Mouse (Mus musculus) thymus, adult 2 months (tissue): ENCODE measurements around the gene Proca1. TPM values are rescaled to one million over a fixed set of nuclear protein-coding genes. Genes with fewer than 3 reads are reported as not detected.
A peak's percentile ranks its signal among the peaks of the same experiment; 100 is the strongest.

Experiments used
- DNase-seq: peaks from one replicate; pipeline ENCODE4 v3.0.0; 2021
- H3K27ac ChIP-seq: fragments of 200-500 bp; 2 replicates; pipeline ENCODE4 v1.5.1; 2012; ENCODE audit warnings: low read length, control low read depth; ENCODE audit not compliant: control insufficient read depth, insufficient read depth
- H3K27me3 ChIP-seq: fragments of 200-500 bp; 2 replicates; pipeline ENCODE4 v1.6.1; 2012; ENCODE audit warnings: mild to moderate bottlenecking, low read length, moderate library complexity, mixed read lengths; ENCODE audit not compliant: control insufficient read depth, insufficient read depth
- H3K36me3 ChIP-seq: fragments of 200-500 bp; 2 replicates; pipeline ENCODE4 v1.6.1; 2012; ENCODE audit warnings: mild to moderate bottlenecking, low read length, moderate library complexity; ENCODE audit not compliant: control insufficient read depth, insufficient read depth
- H3K4me1 ChIP-seq: fragments of 200-500 bp; replicated peaks from 2 replicates; pipeline ENCODE4 v1.6.1; 2012; ENCODE audit warnings: low read length; ENCODE audit not compliant: control insufficient read depth, insufficient read depth
- H3K4me3 ChIP-seq: fragments of 200-500 bp; 2 replicates; pipeline ENCODE4 v1.5.1; 2012; ENCODE audit warnings: mild to moderate bottlenecking, low read length, control low read depth, moderate library complexity; ENCODE audit not compliant: control insufficient read depth, insufficient read depth
- CTCF ChIP-seq: fragments of 200-500 bp; IDR thresholded peaks from 2 replicates; pipeline ENCODE4 v1.5.1; 2012; ENCODE audit warnings: mild to moderate bottlenecking, control low read depth, low read length, moderate library complexity, borderline replicate concordance; ENCODE audit not compliant: control insufficient read depth, poor library complexity, insufficient read depth; ENCODE audit errors: extremely low read depth
- POLR2A ChIP-seq: fragments of 200-500 bp; IDR thresholded peaks from 2 replicates; pipeline ENCODE4 v1.6.1; 2012; ENCODE audit warnings: mild to moderate bottlenecking, low read length, control low read depth, moderate library complexity; ENCODE audit not compliant: control insufficient read depth, poor library complexity, insufficient read depth; ENCODE audit errors: extremely low read depth
- WGBS: fragments of 180-500 bp; shearing (Covaris S2); methylation state at CpG from one replicate; pipeline ENCODE4 v1.1.7; 2018; 5-methylcytosine and 5-hydroxymethylcytosine counted together
- polyA plus RNA-seq: library from polyadenylated mRNA; depleted of rRNA; stranded (reverse); fragments of >200 nt; gene quantifications from 2 replicates; pipeline ENCODE4 v1.2.3, GENCODE M21; 2012

Proca1 gene
- polyA plus RNA-seq, 1 experiment: 0.66 TPM

DNA sequence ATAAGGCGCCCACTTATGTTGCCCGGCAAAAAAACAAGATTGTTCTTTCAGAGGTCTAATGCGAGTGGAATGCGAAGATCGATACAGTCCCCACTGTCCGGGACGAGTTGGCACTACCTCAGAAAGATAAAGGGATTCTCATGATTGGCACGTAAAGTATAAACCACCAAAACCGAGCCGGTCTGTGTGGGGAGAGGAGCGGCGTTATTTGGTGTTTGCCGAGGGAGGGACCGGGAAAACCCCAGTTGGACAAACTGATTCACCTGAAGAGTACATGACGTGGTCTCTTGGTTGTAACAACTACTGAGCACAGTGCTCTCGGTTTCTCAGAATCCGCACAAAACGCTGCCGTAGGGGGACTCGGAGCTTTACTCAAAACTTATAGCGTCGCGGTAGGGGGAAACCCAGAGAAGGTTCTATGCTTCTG lies 16.3 kb upstream of the Proca1 start:
- Histone ChIP-seq H3K4me1 (peaks cover 15% of the 10 kb centered on the region), H3K27me3 (no peaks in the 10 kb centered on the region), H3K36me3 (peaks cover 17% of the 10 kb centered on the region), H3K27ac (peak overlapping the region; percentile 55; the same call in 1 of the 2 replicates), H3K4me3 (peak overlapping the region; percentile 66)
- DNase-seq: no peak
- under 1% methylated on average over 23 of the region's 23 CpGs for WGBS
- no peak for TF ChIP-seq POLR2A
- TF ChIP-seq CTCF: no peak

DNA sequence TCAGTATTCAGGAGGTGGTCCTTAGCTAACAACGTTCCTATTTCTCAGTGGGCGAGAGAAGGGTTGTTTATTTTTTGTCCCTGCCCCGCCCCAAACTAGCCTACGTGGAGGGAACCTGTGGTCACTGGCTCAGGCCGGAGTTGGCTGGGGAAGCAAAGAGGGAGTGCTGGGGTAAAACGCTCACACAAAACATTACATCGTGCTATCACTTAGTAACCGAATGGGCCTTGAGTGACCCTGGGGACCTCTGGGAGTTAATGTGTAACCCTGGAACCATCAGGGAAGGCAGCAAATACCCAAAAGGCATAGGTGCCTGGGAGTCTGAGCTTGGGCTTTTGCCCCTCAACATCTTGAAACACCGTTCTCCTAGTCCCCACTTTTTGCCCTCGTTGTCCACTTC lies 15.8 kb upstream of the Proca1 start:
- 1% methylated on average over 10 of the region's 10 CpGs for WGBS
- TF ChIP-seq POLR2A: no peak
- Histone ChIP-seq H3K4me3 (peak overlapping the region; percentile 62), H3K27ac (no peak overlapping the region), H3K36me3 (peaks cover 17% of the 10 kb centered on the region), H3K27me3 (no peaks in the 10 kb centered on the region), H3K4me1 (peaks cover 15% of the 10 kb centered on the region)
- no peak for DNase-seq

DNA sequence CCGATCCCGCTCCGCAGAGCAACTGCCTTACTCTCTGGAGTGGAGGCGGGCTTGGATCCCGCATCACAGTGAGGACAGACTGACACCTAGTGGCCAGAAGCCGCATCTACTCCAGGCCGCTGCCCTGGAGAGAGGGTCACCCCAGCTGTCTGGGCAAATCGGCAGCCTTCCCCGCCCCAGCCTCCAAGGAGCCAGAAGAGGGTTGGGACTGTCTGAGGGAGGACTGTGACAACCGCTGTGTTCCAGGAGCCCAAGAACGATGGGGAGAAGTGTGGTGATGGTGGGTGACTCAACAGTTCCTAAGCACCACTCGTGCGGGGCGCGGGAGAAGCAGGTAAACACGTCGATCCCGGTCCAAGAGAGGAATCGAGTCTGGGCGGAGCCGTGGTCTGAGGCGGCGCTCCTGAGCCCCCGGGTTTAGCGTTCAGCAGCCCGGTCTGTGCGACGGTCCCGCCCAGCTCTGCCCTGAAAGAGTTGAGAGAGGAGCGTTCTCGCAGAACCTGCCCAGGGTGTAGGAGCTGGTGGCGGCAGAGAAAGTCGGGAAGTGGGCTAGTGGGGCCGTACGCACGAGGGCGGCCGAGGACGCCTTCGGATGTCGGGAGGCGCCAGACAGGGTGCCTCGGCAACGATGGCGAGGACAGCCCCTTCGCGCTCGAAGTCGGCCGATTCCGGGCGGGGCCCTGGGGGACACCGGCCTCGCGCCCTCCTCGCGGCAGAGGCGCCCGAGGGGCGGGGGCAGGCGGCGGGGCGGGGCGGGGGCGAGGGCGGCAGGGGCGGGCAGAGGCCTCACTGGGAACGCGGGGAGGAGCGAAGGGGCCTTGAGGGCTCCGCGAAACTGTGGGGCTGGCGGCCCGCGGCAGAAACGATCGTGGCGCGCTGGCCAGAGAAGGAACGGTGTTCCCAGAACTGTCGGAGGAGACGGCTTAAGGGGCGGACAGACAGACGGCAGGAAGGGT lies 15.0 kb upstream of the Proca1 start:
- peak overlapping the region; percentile 48 for H3K27ac ChIP-seq
- H3K4me1 ChIP-seq: peaks cover 15% of the 10 kb centered on the region
- DNase-seq: peak; percentile 94
- H3K4me3 ChIP-seq: peak overlapping the region; percentile 62
- 1% methylated on average over 75 of the region's 84 CpGs for WGBS
- no peaks in the 10 kb centered on the region for H3K27me3 ChIP-seq
- peaks cover 17% of the 10 kb centered on the region for H3K36me3 ChIP-seq
- TF ChIP-seq CTCF: peak; percentile 93
- TF ChIP-seq POLR2A: no peak

DNA sequence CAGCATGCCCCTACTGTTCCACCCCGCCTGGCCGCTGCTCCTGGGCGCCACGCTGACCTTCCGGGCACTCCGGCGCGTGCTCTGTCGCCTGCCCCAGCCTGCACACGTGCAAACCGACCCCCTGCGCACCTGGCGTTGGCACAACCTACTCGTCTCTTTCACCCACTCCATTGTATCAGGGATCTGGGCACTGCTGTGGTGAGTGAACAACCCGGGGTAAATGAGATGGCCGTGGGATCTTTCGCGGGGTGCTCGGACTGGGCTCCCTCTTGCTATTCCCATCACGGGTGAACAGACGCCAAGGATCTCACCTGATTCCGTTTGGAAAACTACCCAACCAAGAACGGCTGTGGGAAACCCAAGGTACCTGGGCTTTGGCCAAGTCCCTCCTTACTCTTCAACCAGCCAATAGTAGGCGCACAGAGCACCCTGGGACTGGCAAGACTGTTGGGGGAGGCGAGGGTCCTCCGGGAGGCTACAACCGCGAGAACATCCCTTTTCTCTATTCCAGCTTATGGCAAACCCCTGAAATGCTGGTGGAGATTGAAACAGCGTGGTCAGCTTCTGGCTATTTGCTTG lies 14.2 kb upstream of the Proca1 start:
- H3K27me3 ChIP-seq: no peaks in the 10 kb centered on the region
- 2% methylated on average over 29 of the region's 29 CpGs for WGBS
- peak overlapping the region; percentile 62 for H3K4me3 ChIP-seq
- peaks cover 17% of the 10 kb centered on the region for H3K36me3 ChIP-seq
- peak; percentile 42 for DNase-seq
- TF ChIP-seq CTCF (no peak), POLR2A (no peak)
- H3K4me1 ChIP-seq: peaks cover 15% of the 10 kb centered on the region
- peak overlapping the region; percentile 26 for H3K27ac ChIP-seq

DNA sequence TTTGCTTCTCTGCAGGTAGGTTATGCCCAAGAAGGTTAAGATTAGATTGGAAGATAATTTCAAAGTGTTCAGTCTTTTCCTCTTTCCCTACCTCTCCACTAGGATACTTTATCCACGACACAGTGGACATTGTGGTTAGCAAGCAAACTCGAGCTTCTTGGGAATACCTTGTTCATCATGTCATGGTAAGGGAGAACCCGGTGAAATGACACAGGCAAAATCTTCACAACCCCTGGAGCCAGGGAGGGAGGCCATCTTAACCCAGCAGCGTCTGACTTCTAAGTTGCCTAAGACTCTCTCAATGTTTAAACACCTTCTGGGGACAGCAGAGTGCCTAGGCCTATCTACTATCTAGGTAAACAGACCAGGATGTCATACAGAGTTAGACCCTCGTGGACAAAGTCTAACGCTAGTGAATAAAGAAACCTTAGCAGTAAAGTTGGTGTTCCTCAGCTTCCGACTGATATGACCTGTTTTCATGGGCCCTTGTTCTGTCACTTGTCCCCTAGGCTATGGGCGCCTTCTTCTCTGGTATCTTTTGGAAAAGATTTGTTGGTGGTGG lies 13.7 kb upstream of the Proca1 start:
- WGBS: 58% methylated on average over 8 of the region's 8 CpGs
- no peaks in the 10 kb centered on the region for H3K27me3 ChIP-seq
- H3K36me3 ChIP-seq: peaks cover 17% of the 10 kb centered on the region
- no peak for DNase-seq
- no peak overlapping the region for H3K4me3 ChIP-seq
- peaks cover 15% of the 10 kb centered on the region for H3K4me1 ChIP-seq
- no peak for TF ChIP-seq POLR2A
- no peak for TF ChIP-seq CTCF
- H3K27ac ChIP-seq: no peak overlapping the region

DNA sequence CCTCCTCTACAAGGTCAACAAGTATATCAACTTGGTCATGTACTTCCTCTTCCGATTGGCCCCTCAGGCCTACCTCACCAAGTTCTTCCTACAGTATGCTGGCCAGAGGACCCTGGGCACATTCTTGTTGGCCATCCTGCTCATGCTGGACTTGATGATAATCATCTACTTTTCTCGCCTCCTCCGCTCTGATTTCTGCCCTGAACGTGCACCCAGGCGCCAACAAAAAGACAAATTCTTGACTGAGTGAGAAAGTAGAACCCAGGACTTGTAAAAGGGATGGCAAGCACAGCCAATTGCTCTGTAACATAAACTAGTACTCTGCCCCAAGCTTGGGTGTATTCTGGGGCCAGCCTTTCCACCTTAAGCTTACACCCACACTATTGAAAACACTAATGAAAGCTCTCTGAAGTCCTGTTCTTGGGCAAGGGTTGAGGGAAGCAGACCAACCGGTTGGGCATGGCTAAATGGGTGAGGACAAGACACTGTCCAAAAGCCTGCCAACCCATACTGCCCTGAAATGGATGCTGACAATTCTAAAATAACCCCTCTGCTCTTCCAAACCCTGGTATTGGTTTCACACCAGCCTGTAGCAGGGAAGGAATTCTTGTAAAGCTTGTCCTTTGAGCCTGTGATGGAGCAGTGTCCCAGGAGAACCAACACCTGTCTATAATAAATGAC lies 13.0 kb upstream of the Proca1 start:
- Histone ChIP-seq H3K27ac (no peak overlapping the region), H3K4me1 (peaks cover 15% of the 10 kb centered on the region), H3K36me3 (peaks cover 17% of the 10 kb centered on the region), H3K27me3 (no peaks in the 10 kb centered on the region), H3K4me3 (no peak overlapping the region)
- no peak for TF ChIP-seq POLR2A
- TF ChIP-seq CTCF: no peak
- DNase-seq: no peak
- WGBS: 94% methylated on average over 6 of the region's 6 CpGs
